Mouse (Mus musculus) heart, postnatal 0 days (tissue): ENCODE measurements around the gene Sars2.

Source experiments
- CTCF ChIP-seq: IDR thresholded peaks from 2 replicates; pipeline ENCODE4 v1.5.1; 2016; ENCODE audit warnings: antibody characterized with exemption, control low read depth, low read depth
- EP300 ChIP-seq: IDR thresholded peaks from 2 replicates; pipeline ENCODE4 v1.6.1; 2016; ENCODE audit warnings: antibody characterized with exemption, low read depth

- TF ChIP-seq CTCF (no peak), EP300 (no peak)
Observed at GRCm38 (mm10) chr7:28692545-28693320, 49.1 kb upstream of the Sars2 start, which contains the start of gene Fbxo27.
